Mouse (Mus musculus): ENCODE results near the gene Gm5538. TPM values are rescaled to one million over a fixed set of nuclear protein-coding genes. Genes with fewer than 3 reads are reported as not detected.

Gene Gm5538
- polyA plus RNA-seq (2012; fragmentation: generic; extraction: Trizol), result not detected

DNA sequence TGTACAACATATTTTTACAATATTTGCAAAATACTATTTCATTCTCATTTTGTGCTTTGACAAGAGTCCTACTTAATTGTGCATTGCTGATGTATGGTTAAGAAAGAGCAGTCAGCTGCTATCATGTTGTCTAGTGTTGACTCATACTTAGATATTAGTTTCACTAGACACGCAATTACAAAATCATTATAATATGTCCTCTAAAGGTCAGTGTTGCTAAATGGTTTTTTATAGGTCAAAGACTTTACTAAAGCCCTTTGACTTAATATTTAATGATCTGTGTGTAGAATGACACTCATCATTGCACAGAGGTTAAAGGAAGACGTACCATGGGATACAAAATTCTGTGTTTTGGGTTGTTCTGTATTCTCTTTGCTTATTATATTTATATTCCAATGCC is at the start of gene Gm5538:
Gm5538 (plus strand) TSS at position 301 of the 400 bp plus-strand sequence.
- no peak for TF ChIP-seq MYOD1 (IDR thresholded peaks at IDR 0.05; ENCODE audit: control insufficient read depth in 1 of 3, insufficient read length in 2 of 3, low read depth in 2 of 3)
- TF ChIP-seq POLR2A (IDR thresholded peaks at IDR 0.05; ENCODE audit: insufficient read length, low read depth), result no peak
- no peak for TF ChIP-seq CEBPB (IDR thresholded peaks at IDR 0.05; ENCODE audit: insufficient read depth, poor library complexity, severe bottlenecking)
- TF ChIP-seq MYOG (IDR thresholded peaks at IDR 0.05; ENCODE audit: control insufficient read depth in 1 of 3, insufficient read depth in 1 of 3, insufficient read length in 2 of 3, low read depth in 2 of 3), result no peak
- TF ChIP-seq REST (IDR thresholded peaks at IDR 0.05; ENCODE audit: insufficient read depth, insufficient read length), result no peak
- TF ChIP-seq MAX (IDR thresholded peaks at IDR 0.05; ENCODE audit: low read depth), result no peak
- TF ChIP-seq E2F4 (IDR thresholded peaks at IDR 0.05; ENCODE audit: insufficient read depth), result no peak
- no peak for TF ChIP-seq USF1 (IDR thresholded peaks at IDR 0.05; ENCODE audit: low read depth)
- no peak for TF ChIP-seq SRF (IDR thresholded peaks at IDR 0.05; ENCODE audit: control insufficient read depth, insufficient read length, low read depth)
- TF ChIP-seq TCF12 (IDR thresholded peaks at IDR 0.05; ENCODE audit: insufficient read depth, poor library complexity, severe bottlenecking), result no peak
- H3K36me3 ChIP-seq (ENCODE audit: control insufficient read depth, insufficient read depth), result no peaks in the 10 kb centered on the region
- H3ac ChIP-seq (ENCODE audit: control insufficient read depth, insufficient read length), result no peak within 1 kb of the TSS
- H3K79me2 ChIP-seq (ENCODE audit: control insufficient read depth, insufficient read depth), result no peaks in the 10 kb centered on the region
- H3K4me3 ChIP-seq, result no peak within 1 kb of the TSS
- no peak within 1 kb of the TSS for H3K4me2 ChIP-seq (ENCODE audit: low read depth)
- H3K27me3 ChIP-seq (ENCODE audit: control insufficient read depth, insufficient read depth, insufficient read length), result no peaks in the 10 kb centered on the region

DNA sequence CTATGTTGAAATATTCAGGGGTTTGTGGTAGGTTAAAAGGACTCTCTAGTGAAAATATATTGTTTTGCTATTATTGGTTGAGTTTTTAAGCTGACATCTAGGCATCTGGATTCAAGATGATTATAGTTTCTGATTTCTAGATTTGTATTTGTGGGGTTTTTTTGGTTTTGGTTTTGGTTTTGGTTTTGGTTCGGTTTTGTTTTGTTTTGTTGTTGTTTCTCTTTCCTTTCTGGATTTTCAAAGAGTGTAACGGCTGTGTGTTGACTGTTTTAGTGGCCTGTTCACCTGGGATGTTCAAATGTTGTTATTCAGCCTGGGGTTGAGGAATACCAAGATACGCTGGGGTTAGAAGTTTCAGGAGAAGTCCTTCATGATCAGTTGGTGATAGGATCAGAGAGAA is 32.2 kb upstream of the Gm5538 start:
- H3K4me2 ChIP-seq (ENCODE audit: low read depth), result no peak overlapping the region
- TF ChIP-seq MYOD1 (IDR thresholded peaks at IDR 0.05; ENCODE audit: control insufficient read depth in 1 of 3, insufficient read length in 2 of 3, low read depth in 2 of 3), result no peak
- TF ChIP-seq TCF12 (IDR thresholded peaks at IDR 0.05; ENCODE audit: insufficient read depth, poor library complexity, severe bottlenecking), result no peak
- TF ChIP-seq POLR2AphosphoS2 (IDR thresholded peaks at IDR 0.05; ENCODE audit: insufficient read length, low read depth), result no peak
- no peak for TF ChIP-seq USF1 (IDR thresholded peaks at IDR 0.05; ENCODE audit: low read depth)
- H3K79me2 ChIP-seq (ENCODE audit: control insufficient read depth, insufficient read depth), result no peaks in the 10 kb centered on the region
- no peak overlapping the region for H3ac ChIP-seq (ENCODE audit: control insufficient read depth, insufficient read length)
- H3K36me3 ChIP-seq (ENCODE audit: control insufficient read depth, insufficient read depth), result no peaks in the 10 kb centered on the region
- H3K4me3 ChIP-seq, result no peak overlapping the region
- no peaks in the 10 kb centered on the region for H3K27me3 ChIP-seq (ENCODE audit: control insufficient read depth, insufficient read depth, insufficient read length)

GRCm38 (mm10) chr3:59702614-59703110 is 26.9 kb upstream of the Gm5538 start:
- Histone ChIP-seq H3K27me3 (ENCODE audit: control insufficient read depth, insufficient read depth, insufficient read length) (no peaks in the 10 kb centered on the region), H3K4me2 (ENCODE audit: low read depth) (no peak overlapping the region), H3ac (ENCODE audit: control insufficient read depth, insufficient read length) (no peak overlapping the region), H3K4me3 (no peak overlapping the region), H3K79me2 (ENCODE audit: control insufficient read depth, insufficient read depth) (no peaks in the 10 kb centered on the region), H3K36me3 (ENCODE audit: control insufficient read depth, insufficient read depth) (no peaks in the 10 kb centered on the region)
- TF ChIP-seq POLR2A (IDR thresholded peaks at IDR 0.05; ENCODE audit: insufficient read length, low read depth), result no peak
- TF ChIP-seq MYOD1 (IDR thresholded peaks at IDR 0.05; ENCODE audit: control insufficient read depth in 1 of 3, insufficient read length in 2 of 3, low read depth in 2 of 3), result no peak

- Histone ChIP-seq H3ac (ENCODE audit: control insufficient read depth, insufficient read length) (no peak overlapping the region), H3K27me3 (ENCODE audit: control insufficient read depth, insufficient read depth, insufficient read length) (no peaks in the 10 kb centered on the region), H3K79me2 (ENCODE audit: control insufficient read depth, insufficient read depth) (no peaks in the 10 kb centered on the region), H3K36me3 (ENCODE audit: control insufficient read depth, insufficient read depth) (no peaks in the 10 kb centered on the region), H3K4me2 (ENCODE audit: low read depth) (no peak overlapping the region), H3K4me3 (no peak overlapping the region)
- no peak for TF ChIP-seq USF1 (IDR thresholded peaks at IDR 0.05; ENCODE audit: low read depth)
- TF ChIP-seq SRF (IDR thresholded peaks at IDR 0.05; ENCODE audit: control insufficient read depth, insufficient read length, low read depth), result no peak
- no peak for TF ChIP-seq MAX (IDR thresholded peaks at IDR 0.05; ENCODE audit: low read depth)
- TF ChIP-seq MYOG (IDR thresholded peaks at IDR 0.05; ENCODE audit: control insufficient read depth in 1 of 3, insufficient read depth in 1 of 3, insufficient read length in 2 of 3, low read depth in 2 of 3), result no peak
- no peak for TF ChIP-seq POLR2A (IDR thresholded peaks at IDR 0.05; ENCODE audit: insufficient read length, low read depth)
- no peak for TF ChIP-seq CEBPB (IDR thresholded peaks at IDR 0.05; ENCODE audit: insufficient read depth, poor library complexity, severe bottlenecking)
- no peak for TF ChIP-seq E2F4 (IDR thresholded peaks at IDR 0.05; ENCODE audit: insufficient read depth)
- TF ChIP-seq POLR2AphosphoS2 (IDR thresholded peaks at IDR 0.05; ENCODE audit: insufficient read length, low read depth), result no peak
These were observed 10.3 kb downstream of the Gm5538 start for GRCm38 (mm10) chr3:59739866-59740265.

DNA sequence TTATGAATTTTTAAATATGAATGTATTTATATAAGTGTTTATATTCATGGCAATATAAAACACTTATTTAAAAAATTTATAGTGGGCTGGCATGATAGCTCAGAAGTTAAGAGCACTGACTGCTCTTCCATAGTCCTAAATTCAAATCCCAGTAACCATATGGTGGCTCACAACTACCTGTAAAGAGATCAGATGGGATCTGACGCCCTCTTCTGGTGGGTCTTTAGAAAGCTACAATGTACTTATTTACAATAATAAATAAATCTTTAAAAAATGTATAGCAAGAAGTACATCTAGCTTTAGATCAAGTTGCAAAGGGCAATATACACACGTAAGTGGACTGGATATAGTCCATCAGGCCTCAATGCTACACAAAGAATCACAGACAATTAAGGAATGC is 14.6 kb downstream of the Gm5538 start:
- Histone ChIP-seq H3K4me2 (ENCODE audit: low read depth) (no peak overlapping the region), H3K27me3 (ENCODE audit: control insufficient read depth, insufficient read depth, insufficient read length) (no peaks in the 10 kb centered on the region), H3K36me3 (ENCODE audit: control insufficient read depth, insufficient read depth) (no peaks in the 10 kb centered on the region), H3K79me2 (ENCODE audit: control insufficient read depth, insufficient read depth) (no peaks in the 10 kb centered on the region), H3ac (ENCODE audit: control insufficient read depth, insufficient read length) (no peak overlapping the region), H3K4me3 (no peak overlapping the region)
- TF ChIP-seq SRF (IDR thresholded peaks at IDR 0.05; ENCODE audit: control insufficient read depth, insufficient read length, low read depth), result no peak
- TF ChIP-seq POLR2AphosphoS2 (IDR thresholded peaks at IDR 0.05; ENCODE audit: insufficient read length, low read depth), result no peak
- no peak for TF ChIP-seq POLR2A (IDR thresholded peaks at IDR 0.05; ENCODE audit: insufficient read length, low read depth)
- no peak for TF ChIP-seq CEBPB (IDR thresholded peaks at IDR 0.05; ENCODE audit: insufficient read depth, poor library complexity, severe bottlenecking)
- TF ChIP-seq MAX (IDR thresholded peaks at IDR 0.05; ENCODE audit: low read depth), result no peak
- no peak for TF ChIP-seq MYOD1 (IDR thresholded peaks at IDR 0.05; ENCODE audit: control insufficient read depth in 1 of 3, insufficient read length in 2 of 3, low read depth in 2 of 3)
- no peak for TF ChIP-seq E2F4 (IDR thresholded peaks at IDR 0.05; ENCODE audit: insufficient read depth)
- no peak for TF ChIP-seq USF1 (IDR thresholded peaks at IDR 0.05; ENCODE audit: low read depth)
- no peak for TF ChIP-seq MYOG (IDR thresholded peaks at IDR 0.05; ENCODE audit: control insufficient read depth in 1 of 3, insufficient read depth in 1 of 3, insufficient read length in 2 of 3, low read depth in 2 of 3)
- no peak for TF ChIP-seq REST (IDR thresholded peaks at IDR 0.05; ENCODE audit: insufficient read depth, insufficient read length)

Other genes starting within 250 kb of the Gm5538 start
- gene Gm8298, start 131.3 kb downstream of the Gm5538 start, polyA plus RNA-seq (2012; fragmentation: generic; extraction: Trizol), result not detected
- not detected for gene C130079G13Rik, start 195.4 kb downstream of the Gm5538 start, polyA plus RNA-seq (2012; fragmentation: generic; extraction: Trizol)

Data from myocyte (in vitro differentiated cells).